Mouse (Mus musculus) myocyte (in vitro differentiated cells): ENCODE data around the gene Cacna1s. TPM values are rescaled to one million over a fixed set of nuclear protein-coding genes. Genes with fewer than 3 reads are reported as not detected.

Experiments
- H3K27me3 ChIP-seq: one replicate; pipeline ENCODE4 v1.6.1; 2011; ENCODE audit not compliant: control insufficient read depth, insufficient read depth, insufficient read length
- H3K36me3 ChIP-seq: one replicate; pipeline ENCODE4 v1.6.1; 2011; ENCODE audit not compliant: control insufficient read depth, insufficient read depth
- H3K4me2 ChIP-seq: one replicate; pipeline ENCODE4 v1.6.1; 2011; ENCODE audit warnings: low read depth, control low read depth
- H3K4me3 ChIP-seq: one replicate; pipeline ENCODE4 v1.5.1; 2011; ENCODE audit warnings: mild to moderate bottlenecking, control low read depth, moderate library complexity
- H3K79me2 ChIP-seq: one replicate; pipeline ENCODE4 v1.6.1; 2011; ENCODE audit not compliant: control insufficient read depth, insufficient read depth
- H3ac ChIP-seq: one replicate; pipeline ENCODE4 v1.6.1; 2011; ENCODE audit not compliant: control insufficient read depth, insufficient read length
- CEBPB ChIP-seq: IDR thresholded peaks from 2 replicates; pipeline ENCODE4 v1.6.1; 2011; ENCODE audit warnings: mild to moderate bottlenecking, moderate library complexity; ENCODE audit not compliant: poor library complexity, insufficient read depth, severe bottlenecking
- E2F4 ChIP-seq: IDR thresholded peaks from one replicate; pipeline ENCODE4 v1.6.1; 2011; ENCODE audit warnings: mild to moderate bottlenecking, control low read depth, moderate library complexity; ENCODE audit not compliant: insufficient read depth
- MAX ChIP-seq: IDR thresholded peaks from one replicate; pipeline ENCODE4 v1.6.1; 2011; ENCODE audit warnings: low read depth, mild to moderate bottlenecking, control low read depth
- MYOD1 ChIP-seq, 3 experiments: IDR thresholded peaks; one replicate each; pipeline ENCODE4 v1.6.1; 2011; ENCODE audit warnings: control low read depth in 2 of 3, low read depth in 2 of 3, mild to moderate bottlenecking in 2 of 3, moderate library complexity in 1 of 3; ENCODE audit not compliant: insufficient read length in 2 of 3, control insufficient read depth in 1 of 3
- MYOG ChIP-seq, 3 experiments: IDR thresholded peaks; one replicate each; pipeline ENCODE4 v1.6.1; 2011; ENCODE audit warnings: control low read depth in 2 of 3, low read depth in 2 of 3, mild to moderate bottlenecking in 2 of 3; ENCODE audit not compliant: insufficient read length in 2 of 3, control insufficient read depth in 1 of 3, insufficient read depth in 1 of 3
- POLR2A ChIP-seq: IDR thresholded peaks from one replicate; pipeline ENCODE4 v1.6.1; 2011; ENCODE audit warnings: low read depth, mild to moderate bottlenecking, control low read depth, moderate library complexity; ENCODE audit not compliant: insufficient read length
- POLR2AphosphoS2 ChIP-seq: IDR thresholded peaks from one replicate; pipeline ENCODE4 v1.6.1; 2011; ENCODE audit warnings: low read depth, control low read depth; ENCODE audit not compliant: insufficient read length
- REST ChIP-seq: IDR thresholded peaks from one replicate; pipeline ENCODE4 v1.6.1; 2011; ENCODE audit warnings: mild to moderate bottlenecking, control low read depth, moderate library complexity; ENCODE audit not compliant: insufficient read depth, insufficient read length
- SRF ChIP-seq: IDR thresholded peaks from one replicate; pipeline ENCODE4 v1.6.1; 2011; ENCODE audit warnings: low read depth; ENCODE audit not compliant: control insufficient read depth, insufficient read length
- TCF12 ChIP-seq: IDR thresholded peaks from one replicate; pipeline ENCODE4 v1.6.1; 2011; ENCODE audit warnings: mild to moderate bottlenecking, control low read depth; ENCODE audit not compliant: poor library complexity, insufficient read depth, severe bottlenecking
- TCF3 ChIP-seq: IDR thresholded peaks from one replicate; pipeline ENCODE4 v1.6.1; 2011; ENCODE audit warnings: low read depth, control low read depth; ENCODE audit not compliant: insufficient read length
- USF1 ChIP-seq: IDR thresholded peaks from one replicate; pipeline ENCODE4 v1.6.1; 2011; ENCODE audit warnings: low read depth, mild to moderate bottlenecking, control low read depth, moderate library complexity
- polyA plus RNA-seq: library from polyadenylated mRNA; unstranded; fragments of >200 nt; fragmentation: generic; extraction: Trizol; gene quantifications from one replicate; pipeline ENCODE4 v1.2.1, GENCODE M21; 2012; ENCODE audit warnings: missing spikeins

Gene Cacna1s
- polyA plus RNA-seq, 1 experiment = 177 TPM

- no peaks in the 10 kb centered on the region for H3K79me2 ChIP-seq
- H3K4me2 ChIP-seq = no peak overlapping the region
- H3K27me3 ChIP-seq = peaks cover 17% of the 10 kb centered on the region
- no peak overlapping the region for H3K4me3 ChIP-seq
- H3K36me3 ChIP-seq = no peaks in the 10 kb centered on the region
- TF ChIP-seq REST (no peak), CEBPB (no peak), MYOD1 (IDR thresholded peaks at IDR 0.05; ENCODE audit: control insufficient read depth in 1 of 3, insufficient read length in 2 of 3, low read depth in 2 of 3) (peak in 2 of 3 experiments; percentile 7 to 13)
- no peak overlapping the region for H3ac ChIP-seq
Measured at GRCm38 (mm10) chr1:136102981-136103380, 50.4 kb downstream of the Cacna1s start.

GRCm38 (mm10) chr1:136103696-136104095, 51.1 kb downstream of the Cacna1s start:
- Histone ChIP-seq H3K27me3 (peaks cover 23% of the 10 kb centered on the region), H3ac (no peak overlapping the region), H3K79me2 (no peaks in the 10 kb centered on the region), H3K4me2 (no peak overlapping the region), H3K36me3 (no peaks in the 10 kb centered on the region), H3K4me3 (no peak overlapping the region)
- TF ChIP-seq TCF3 (no peak), MAX (no peak), MYOG (IDR thresholded peaks at IDR 0.05; ENCODE audit: control insufficient read depth in 1 of 3, insufficient read depth in 1 of 3, insufficient read length in 2 of 3, low read depth in 2 of 3) (no peak), TCF12 (no peak), CEBPB (no peak), USF1 (no peak)

GRCm38 (mm10) chr1:136104741-136105140, 52.2 kb downstream of the Cacna1s start:
- no peak overlapping the region for H3ac ChIP-seq
- TF ChIP-seq POLR2AphosphoS2 (no peak), MYOG (IDR thresholded peaks at IDR 0.05; ENCODE audit: control insufficient read depth in 1 of 3, insufficient read depth in 1 of 3, insufficient read length in 2 of 3, low read depth in 2 of 3) (no peak), E2F4 (no peak), REST (no peak)
- peaks cover 23% of the 10 kb centered on the region for H3K27me3 ChIP-seq
- no peak overlapping the region for H3K4me2 ChIP-seq
- H3K4me3 ChIP-seq = no peak overlapping the region
- peaks cover 10% of the 10 kb centered on the region for H3K36me3 ChIP-seq
- no peaks in the 10 kb centered on the region for H3K79me2 ChIP-seq

GRCm38 (mm10) chr1:136109464-136109863, 56.9 kb downstream of the Cacna1s start:
- Histone ChIP-seq H3K27me3 (peaks cover 23% of the 10 kb centered on the region), H3K79me2 (no peaks in the 10 kb centered on the region), H3K4me2 (no peak overlapping the region), H3K4me3 (no peak overlapping the region), H3ac (no peak overlapping the region), H3K36me3 (peaks cover 16% of the 10 kb centered on the region)
- TF ChIP-seq REST (no peak), CEBPB (no peak), MYOG (IDR thresholded peaks at IDR 0.05; ENCODE audit: control insufficient read depth in 1 of 3, insufficient read depth in 1 of 3, insufficient read length in 2 of 3, low read depth in 2 of 3) (no peak), TCF12 (no peak), E2F4 (no peak), MYOD1 (IDR thresholded peaks at IDR 0.05; ENCODE audit: control insufficient read depth in 1 of 3, insufficient read length in 2 of 3, low read depth in 2 of 3) (no peak), USF1 (no peak), SRF (no peak), POLR2A (no peak), MAX (no peak), POLR2AphosphoS2 (no peak), TCF3 (no peak)

- Histone ChIP-seq H3K36me3 (peaks cover 8% of the 10 kb centered on the region), H3ac (no peak overlapping the region), H3K27me3 (no peaks in the 10 kb centered on the region), H3K79me2 (no peaks in the 10 kb centered on the region), H3K4me2 (no peak overlapping the region), H3K4me3 (no peak overlapping the region)
- TF ChIP-seq TCF12 = no peak
- TF ChIP-seq MYOD1 (IDR thresholded peaks at IDR 0.05; ENCODE audit: control insufficient read depth in 1 of 3, insufficient read length in 2 of 3, low read depth in 2 of 3) = no peak
- no peak for TF ChIP-seq CEBPB
- no peak for TF ChIP-seq POLR2AphosphoS2
- TF ChIP-seq E2F4 = no peak
- no peak for TF ChIP-seq USF1
- TF ChIP-seq MAX = no peak
- TF ChIP-seq TCF3 = no peak
- TF ChIP-seq POLR2A = no peak
- no peak for TF ChIP-seq SRF
- no peak for TF ChIP-seq MYOG (IDR thresholded peaks at IDR 0.05; ENCODE audit: control insufficient read depth in 1 of 3, insufficient read depth in 1 of 3, insufficient read length in 2 of 3, low read depth in 2 of 3)
Measured at GRCm38 (mm10) chr1:136116183-136116582, 63.6 kb downstream of the Cacna1s start.
